In genomic region chr11:4638261-4638660, GRCm38 (mm10) we compare ENCODE assay signal across 9 mouse cellular contexts. TPM values are rescaled to one million over a fixed set of nuclear protein-coding genes. Genes with fewer than 3 reads are reported as not detected.
DNase-seq lines count a peak whose midpoint lies in the region; ATAC-seq lines count a peak whose summit lies in the region.
"Had no signal": no experiment of that assay in that cellular context is flagged by ENCODE, and none has a peak within 500 bp of the region (broad histone marks: within the 10 kb centered on the region; RNA-seq: fewer than 3 reads in every experiment).

No protein-coding gene starts in this region.

- peak overlapping the region; percentile 83 for H3K4me2 ChIP-seq in kidney, embryonic 14.5 days (replicated peaks; ENCODE audit: low read depth, low read length)
- peak overlapping the region; percentile 65 for H3K4me2 ChIP-seq in hindbrain, embryonic 14.5 days (replicated peaks)
- H3K4me2 ChIP-seq in midbrain, embryonic 13.5 days (replicated peaks) = peak overlapping the region; percentile 76

- peaks cover 3% of the 10 kb centered on the region; the same call in 1 of the 2 replicates for H3K36me3 ChIP-seq in kidney, embryonic 14.5 days (ENCODE audit: control insufficient read depth, insufficient read depth, low read length)
- peaks cover 15% of the 10 kb centered on the region for H3K36me3 ChIP-seq in hindbrain, embryonic 14.5 days (replicated peaks; ENCODE audit: control insufficient read depth, insufficient read depth)
- H3K36me3 ChIP-seq in midbrain, embryonic 13.5 days = peaks cover 12% of the 10 kb centered on the region; the same call in 1 of the 2 replicates

- peak overlapping the region; percentile 56 for H3K9ac ChIP-seq in kidney, embryonic 14.5 days (ENCODE audit: low read depth, low read length)
- H3K9ac ChIP-seq in hindbrain, embryonic 14.5 days = peak overlapping the region; percentile 65
- peak overlapping the region; percentile 66 for H3K9ac ChIP-seq in midbrain, embryonic 13.5 days (replicated peaks)

- ATAC-seq in kidney, embryonic 14.5 days (ENCODE audit: low FRiP score, low TSS enrichment) = no peak
- peak; percentile 12 for ATAC-seq in activated CD4-positive, CD25-positive, alpha-beta regulatory T cell, adult 4 months
- ATAC-seq in hindbrain, embryonic 14.5 days (ENCODE audit: low FRiP score) = no peak
- 0 out of 2 replicates have a peak, but pooled peaks have one; percentile 46 for ATAC-seq in midbrain, embryonic 13.5 days

- peak overlapping the region; percentile 11; the same call in 1 of the 2 replicates for H3K27ac ChIP-seq in kidney, embryonic 14.5 days (ENCODE audit: low read depth, low read length)
- H3K27ac ChIP-seq in hindbrain, embryonic 14.5 days = no peak overlapping the region
- no peak overlapping the region for H3K27ac ChIP-seq in midbrain, embryonic 13.5 days

- DNase-seq in kidney, adult 9 months = no peak
- DNase-seq in hindbrain, embryonic 14.5 days (ENCODE audit: low spot score) = no peak
- DNase-seq in cerebellum, adult 11 months = no peak
- DNase-seq in cerebellum, postnatal 10 days = no peak
- no peak for DNase-seq in kidney, postnatal 10 days

- no peaks in the 10 kb centered on the region for H3K9me3 ChIP-seq in kidney, embryonic 14.5 days (ENCODE audit: control insufficient read depth, low read length)
- H3K9me3 ChIP-seq in hindbrain, embryonic 14.5 days (ENCODE audit: control insufficient read depth, low read length) = no peaks in the 10 kb centered on the region
- H3K9me3 ChIP-seq in midbrain, embryonic 13.5 days = no peaks in the 10 kb centered on the region

- WGBS in kidney, embryonic 14.5 days = 18% methylated on average over 7 of the region's 7 CpGs
- WGBS in hindbrain, embryonic 14.5 days = 30% methylated on average over 7 of the region's 7 CpGs
- WGBS in midbrain, embryonic 13.5 days = 35% methylated on average over 7 of the region's 7 CpGs

- no peaks in the 10 kb centered on the region for H3K27me3 ChIP-seq in kidney, embryonic 14.5 days (ENCODE audit: control insufficient read depth, insufficient read depth, low read length)
- H3K27me3 ChIP-seq in hindbrain, embryonic 14.5 days (ENCODE audit: control insufficient read depth, insufficient read depth, low read length) = no peaks in the 10 kb centered on the region
- H3K27me3 ChIP-seq in midbrain, embryonic 13.5 days = no peaks in the 10 kb centered on the region

- H3K4me3 ChIP-seq in kidney, embryonic 14.5 days (ENCODE audit: low read length) = peak overlapping the region; percentile 60
- H3K4me3 ChIP-seq in hindbrain, embryonic 14.5 days (replicated peaks; ENCODE audit: low read length) = peak overlapping the region; percentile 56
- H3K4me3 ChIP-seq in midbrain, embryonic 13.5 days (replicated peaks) = peak overlapping the region; percentile 61

- H3K4me1 ChIP-seq in kidney, embryonic 14.5 days (ENCODE audit: control insufficient read depth, insufficient read depth, low read length) = peaks cover 13% of the 10 kb centered on the region
- peaks cover 9% of the 10 kb centered on the region for H3K4me1 ChIP-seq in hindbrain, embryonic 14.5 days (replicated peaks; ENCODE audit: control insufficient read depth, insufficient read depth, low read length)
- H3K4me1 ChIP-seq in midbrain, embryonic 13.5 days (replicated peaks) = peaks cover 17% of the 10 kb centered on the region

RNA-seq across cellular contexts. Expression of gene Ascc2, which starts 0.7 kb away (rescaled TPM):
- polyA plus RNA-seq in kidney, embryonic 14.5 days (2014; fragmentation: Nextera tagmentation; extraction: Ambion mirVana) = 20.9 and 36.2 TPM in 2 replicates
- polyA plus RNA-seq in activated CD4-positive, CD25-positive, alpha-beta regulatory T cell, adult 4 months (2017; shearing (Covaris generic)) = 10 to 100 TPM; 23.1 to 35.3 TPM
- 19.5 and 20.2 TPM in 2 replicates for polyA plus RNA-seq in hindbrain, embryonic 14.5 days (2014; fragmentation: Nextera tagmentation; extraction: Ambion mirVana)
- polyA plus RNA-seq in midbrain, embryonic 13.5 days (2015; fragmentation: Nextera tagmentation; extraction: Ambion mirVana) = 23.1 and 23.8 TPM in 2 replicates

RNA-seq across cellular contexts. Expression of gene Gm11032, which starts 18.4 kb away (rescaled TPM):
- polyA plus RNA-seq in kidney, embryonic 14.5 days (2014; fragmentation: Nextera tagmentation; extraction: Ambion mirVana) = not detected in 2 replicates
- not detected for polyA plus RNA-seq in activated CD4-positive, CD25-positive, alpha-beta regulatory T cell, adult 4 months (2017; shearing (Covaris generic))
- not detected in 2 replicates for polyA plus RNA-seq in hindbrain, embryonic 14.5 days (2014; fragmentation: Nextera tagmentation; extraction: Ambion mirVana)
- not detected in 2 replicates for polyA plus RNA-seq in midbrain, embryonic 13.5 days (2015; fragmentation: Nextera tagmentation; extraction: Ambion mirVana)
- polyA plus RNA-seq: brain, embryonic 14.5 days had no signal

RNA-seq across cellular contexts. Expression of gene Mtmr3, which starts 43.6 kb away (rescaled TPM):
- polyA plus RNA-seq in kidney, embryonic 14.5 days (2014; fragmentation: Nextera tagmentation; extraction: Ambion mirVana) = 13.4 and 26.2 TPM in 2 replicates
- polyA plus RNA-seq in activated CD4-positive, CD25-positive, alpha-beta regulatory T cell, adult 4 months (2017; shearing (Covaris generic)) = 10 to 100 TPM; 35.1 to 37.3 TPM
- polyA plus RNA-seq in hindbrain, embryonic 14.5 days (2014; fragmentation: Nextera tagmentation; extraction: Ambion mirVana) = 39.9 and 43.0 TPM in 2 replicates
- polyA plus RNA-seq in midbrain, embryonic 13.5 days (2015; fragmentation: Nextera tagmentation; extraction: Ambion mirVana) = 38.8 and 43.4 TPM in 2 replicates

Comparison
In these comparisons a context has a peak if more than half of its experiments do, and no peak if none do; other contexts are left out.
1. ATAC-seq: peak in activated CD4-positive, CD25-positive, alpha-beta regulatory T cell, adult 4 months (single experiment) and midbrain, embryonic 13.5 days (single experiment); none in kidney, embryonic 14.5 days (single experiment) and hindbrain, embryonic 14.5 days (single experiment).
2. Peak in every context shown above with its lines, with median percentiles within 50 percentile points of each other: H3K4me2 ChIP-seq, H3K4me3 ChIP-seq and H3K9ac ChIP-seq.